Mouse (Mus musculus): ENCODE measurements at regions not wholly inside any gene's neighbourhood (a gene's known extent, or its start where the extent isn't known, plus 50 kb on each side); places are given as distances from the start of the nearest gene placed in this dataset.

DNA sequence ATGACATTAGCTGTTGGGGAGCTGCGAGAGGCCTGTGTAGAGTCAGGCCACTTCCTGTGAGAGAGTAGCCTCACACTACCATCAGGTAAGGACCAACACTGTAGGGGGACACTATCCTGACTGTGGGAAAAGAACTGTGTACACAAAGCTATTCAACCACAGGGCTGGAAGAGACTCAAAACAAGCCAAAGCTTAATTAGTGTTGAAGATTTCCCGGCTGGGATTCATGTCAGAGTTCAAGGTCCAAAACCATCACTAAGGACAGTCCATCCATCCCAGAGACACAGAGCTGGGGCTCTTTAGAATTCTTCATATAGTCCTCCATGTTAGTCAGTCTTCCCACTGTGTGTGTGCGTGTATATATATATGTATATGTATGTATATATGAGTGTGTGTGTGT is 221.5 kb downstream of the Sox4 start:
- no peak for ATAC-seq (replicated peaks in 1 of 2; ENCODE audit: insufficient read depth in 1 of 2, low FRiP score in 2 of 2, low TSS enrichment in 1 of 2, low read depth in 1 of 2, poor library complexity in 2 of 2, severe bottlenecking in 2 of 2)

GRCm38 (mm10) chr13:28730059-28730580 is 223.4 kb downstream of the Sox4 start:
- ATAC-seq (replicated peaks in 1 of 2; ENCODE audit: insufficient read depth in 1 of 2, low FRiP score in 2 of 2, low TSS enrichment in 1 of 2, low read depth in 1 of 2, poor library complexity in 2 of 2, severe bottlenecking in 2 of 2) = no peak

DNA sequence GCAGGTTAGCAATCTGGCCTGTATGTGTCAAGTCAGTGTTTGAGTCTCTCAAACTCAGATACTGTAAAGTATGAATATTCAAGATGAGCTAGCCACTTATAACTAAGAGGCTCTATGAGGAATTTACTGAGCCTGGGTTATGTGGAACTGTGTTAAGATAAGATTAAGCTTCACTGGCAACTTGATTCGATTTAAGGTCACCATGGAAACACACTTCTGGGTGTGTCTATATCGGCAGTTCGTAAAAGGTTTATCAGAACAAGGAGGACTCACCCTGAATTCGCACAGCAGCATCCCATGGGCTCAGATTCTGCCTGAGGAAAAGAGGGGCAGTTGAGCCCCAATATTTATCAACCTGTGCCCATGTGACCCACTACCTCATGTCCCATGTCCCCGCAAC is 224.7 kb downstream of the Sox4 start:
- ATAC-seq (replicated peaks in 1 of 2; ENCODE audit: insufficient read depth in 1 of 2, low FRiP score in 2 of 2, low TSS enrichment in 1 of 2, low read depth in 1 of 2, poor library complexity in 2 of 2, severe bottlenecking in 2 of 2) = no peak

- peak; percentile 30 to 37; a peak in 1 of 4 replicates for ATAC-seq (replicated peaks in 1 of 2; ENCODE audit: insufficient read depth in 1 of 2, low FRiP score in 2 of 2, low TSS enrichment in 1 of 2, low read depth in 1 of 2, poor library complexity in 2 of 2, severe bottlenecking in 2 of 2)
Observed at GRCm38 (mm10) chr13:28724300-28724699, 229.2 kb downstream of the Sox4 start.

- ATAC-seq (replicated peaks in 1 of 2; ENCODE audit: insufficient read depth in 1 of 2, low FRiP score in 2 of 2, low TSS enrichment in 1 of 2, low read depth in 1 of 2, poor library complexity in 2 of 2, severe bottlenecking in 2 of 2) = no peak
Observed at GRCm38 (mm10) chr13:28722074-28722473, 231.4 kb downstream of the Sox4 start.

DNA sequence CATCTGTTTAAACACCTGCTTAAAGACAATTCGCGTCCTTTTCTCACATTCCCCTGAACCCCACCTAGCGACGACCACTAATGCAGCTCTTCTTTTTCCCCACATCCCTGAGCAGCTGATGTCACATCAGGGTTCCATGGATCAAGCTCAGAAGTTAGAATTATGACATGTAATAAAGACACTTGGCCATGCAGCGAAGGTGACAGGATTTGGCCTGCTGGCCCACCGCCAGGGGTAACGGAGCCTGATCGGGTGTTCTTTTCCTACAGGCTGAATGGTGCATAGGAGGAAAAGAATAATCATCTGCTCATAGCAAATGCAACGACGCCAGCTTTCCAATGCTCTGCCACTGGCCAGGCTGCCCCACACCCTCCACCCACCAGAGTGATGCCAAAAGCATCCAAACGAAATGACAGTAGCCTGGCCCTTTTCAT is 231.9 kb downstream of the Sox4 start:
- no peak for ATAC-seq (replicated peaks in 1 of 2; ENCODE audit: insufficient read depth in 1 of 2, low FRiP score in 2 of 2, low TSS enrichment in 1 of 2, low read depth in 1 of 2, poor library complexity in 2 of 2, severe bottlenecking in 2 of 2)

DNA sequence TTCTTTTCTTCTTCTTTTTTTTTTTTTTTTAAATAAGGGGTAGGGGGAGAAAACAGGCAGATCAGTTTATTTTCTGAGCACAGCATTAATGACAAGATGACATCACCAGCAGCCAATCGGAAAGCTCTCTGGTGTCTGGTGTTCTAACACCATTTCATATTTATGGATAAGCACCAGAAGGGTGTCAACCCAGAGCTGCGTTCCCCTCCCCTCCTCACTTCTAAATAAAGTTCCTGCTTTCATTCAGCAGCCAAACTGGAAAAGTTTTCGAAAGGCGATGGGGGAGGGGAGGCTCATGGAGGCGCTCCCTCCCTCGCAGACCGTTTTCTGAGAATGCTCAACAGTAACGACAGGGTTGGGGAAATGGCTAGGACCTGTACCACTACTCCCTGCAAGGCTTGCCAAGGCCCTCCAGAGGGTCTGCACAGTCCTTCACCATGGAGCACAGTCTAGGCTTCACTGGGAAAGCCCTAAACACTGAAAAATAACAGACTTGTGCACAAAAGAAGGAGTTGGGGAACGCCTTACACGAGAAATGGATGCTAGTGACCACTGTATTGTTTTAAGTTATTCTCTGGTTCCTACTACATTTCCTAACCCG is 232.8 kb downstream of the Sox4 start:
- ATAC-seq (replicated peaks in 1 of 2; ENCODE audit: insufficient read depth in 1 of 2, low FRiP score in 2 of 2, low TSS enrichment in 1 of 2, low read depth in 1 of 2, poor library complexity in 2 of 2, severe bottlenecking in 2 of 2) = no peak

DNA sequence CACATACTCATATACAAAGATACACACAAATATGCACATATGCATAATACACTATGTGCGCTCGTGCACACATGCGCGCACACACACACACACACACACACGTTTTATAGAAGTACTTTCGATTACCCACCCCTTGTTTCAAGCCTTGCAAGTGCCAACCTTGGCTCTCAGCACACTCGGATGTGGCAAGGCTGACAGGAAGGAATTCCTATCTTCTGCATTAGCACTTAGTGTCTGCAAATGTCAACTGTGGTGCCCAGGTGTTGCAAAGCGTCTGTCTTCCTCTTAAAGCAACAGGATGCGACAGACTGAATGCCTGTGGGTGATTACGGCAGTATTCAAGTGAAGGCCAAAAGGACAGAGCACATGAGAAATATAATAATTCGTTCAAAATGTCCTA is 233.3 kb downstream of the Sox4 start:
- peak; percentile 43 to 56; a peak in 3 of 4 replicates for ATAC-seq (replicated peaks in 1 of 2; ENCODE audit: insufficient read depth in 1 of 2, low FRiP score in 2 of 2, low TSS enrichment in 1 of 2, low read depth in 1 of 2, poor library complexity in 2 of 2, severe bottlenecking in 2 of 2)

DNA sequence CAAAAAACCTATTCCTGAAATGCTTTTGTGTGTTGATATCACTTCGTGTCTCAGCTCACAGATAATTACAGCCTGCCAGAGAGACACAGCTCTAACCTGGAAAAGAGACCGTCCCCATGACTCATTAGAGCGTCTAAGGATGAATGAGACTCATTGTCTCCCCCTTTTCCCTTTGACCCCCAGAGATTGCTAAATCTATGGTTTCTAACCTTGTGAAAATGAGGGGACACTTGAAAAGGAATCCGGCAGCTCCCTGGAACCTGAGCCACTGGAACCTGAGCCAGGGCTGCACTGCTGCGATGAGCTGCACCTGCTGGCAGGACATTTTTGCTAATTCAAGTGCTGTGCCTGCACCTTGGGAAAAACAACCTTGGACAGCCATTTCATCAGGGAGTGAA is 234.6 kb downstream of the Sox4 start:
- no peak for ATAC-seq (replicated peaks in 1 of 2; ENCODE audit: insufficient read depth in 1 of 2, low FRiP score in 2 of 2, low TSS enrichment in 1 of 2, low read depth in 1 of 2, poor library complexity in 2 of 2, severe bottlenecking in 2 of 2)

GRCm38 (mm10) chr13:28718169-28718867 is 235.2 kb downstream of the Sox4 start:
- peak; percentile 12 to 18; a peak in 1 of 4 replicates for ATAC-seq (replicated peaks in 1 of 2; ENCODE audit: insufficient read depth in 1 of 2, low FRiP score in 2 of 2, low TSS enrichment in 1 of 2, low read depth in 1 of 2, poor library complexity in 2 of 2, severe bottlenecking in 2 of 2)

DNA sequence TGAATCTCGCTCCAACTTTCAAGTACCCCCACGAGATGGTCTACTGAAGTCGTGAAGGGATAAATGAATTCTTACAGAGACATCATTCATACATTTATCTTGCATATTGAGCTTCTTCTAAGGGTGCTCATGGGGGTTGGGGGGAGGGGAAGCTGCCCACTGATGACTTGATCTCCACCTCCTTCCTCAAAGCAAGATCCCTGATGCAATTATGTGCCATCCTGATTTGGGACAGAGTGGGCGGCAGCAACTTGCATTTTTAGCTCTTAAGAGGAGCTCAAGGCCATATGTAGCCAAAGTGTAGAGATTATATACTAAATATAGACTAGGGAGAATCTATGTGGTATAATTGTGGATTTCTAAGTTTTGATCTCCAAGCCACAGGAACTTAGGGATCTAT is 236.1 kb downstream of the Sox4 start:
- no peak for ATAC-seq (replicated peaks in 1 of 2; ENCODE audit: insufficient read depth in 1 of 2, low FRiP score in 2 of 2, low TSS enrichment in 1 of 2, low read depth in 1 of 2, poor library complexity in 2 of 2, severe bottlenecking in 2 of 2)

GRCm38 (mm10) chr13:28709966-28710365 is 243.5 kb downstream of the Sox4 start:
- no peak for ATAC-seq (replicated peaks in 1 of 2; ENCODE audit: insufficient read depth in 1 of 2, low FRiP score in 2 of 2, low TSS enrichment in 1 of 2, low read depth in 1 of 2, poor library complexity in 2 of 2, severe bottlenecking in 2 of 2)

GRCm38 (mm10) chr13:28701309-28701708 is 252.2 kb downstream of the Sox4 start:
- peak; percentile 68 to 69; a peak in 3 of 4 replicates for ATAC-seq (replicated peaks in 1 of 2; ENCODE audit: insufficient read depth in 1 of 2, low FRiP score in 2 of 2, low TSS enrichment in 1 of 2, low read depth in 1 of 2, poor library complexity in 2 of 2, severe bottlenecking in 2 of 2)

- ATAC-seq (replicated peaks in 1 of 2; ENCODE audit: insufficient read depth in 1 of 2, low FRiP score in 2 of 2, low TSS enrichment in 1 of 2, low read depth in 1 of 2, poor library complexity in 2 of 2, severe bottlenecking in 2 of 2) = no peak
Observed at GRCm38 (mm10) chr13:28700081-28700480, 253.4 kb downstream of the Sox4 start.

GRCm38 (mm10) chr13:28699490-28700032 is 254.0 kb downstream of the Sox4 start:
- ATAC-seq (replicated peaks in 1 of 2; ENCODE audit: insufficient read depth in 1 of 2, low FRiP score in 2 of 2, low TSS enrichment in 1 of 2, low read depth in 1 of 2, poor library complexity in 2 of 2, severe bottlenecking in 2 of 2) = no peak

DNA sequence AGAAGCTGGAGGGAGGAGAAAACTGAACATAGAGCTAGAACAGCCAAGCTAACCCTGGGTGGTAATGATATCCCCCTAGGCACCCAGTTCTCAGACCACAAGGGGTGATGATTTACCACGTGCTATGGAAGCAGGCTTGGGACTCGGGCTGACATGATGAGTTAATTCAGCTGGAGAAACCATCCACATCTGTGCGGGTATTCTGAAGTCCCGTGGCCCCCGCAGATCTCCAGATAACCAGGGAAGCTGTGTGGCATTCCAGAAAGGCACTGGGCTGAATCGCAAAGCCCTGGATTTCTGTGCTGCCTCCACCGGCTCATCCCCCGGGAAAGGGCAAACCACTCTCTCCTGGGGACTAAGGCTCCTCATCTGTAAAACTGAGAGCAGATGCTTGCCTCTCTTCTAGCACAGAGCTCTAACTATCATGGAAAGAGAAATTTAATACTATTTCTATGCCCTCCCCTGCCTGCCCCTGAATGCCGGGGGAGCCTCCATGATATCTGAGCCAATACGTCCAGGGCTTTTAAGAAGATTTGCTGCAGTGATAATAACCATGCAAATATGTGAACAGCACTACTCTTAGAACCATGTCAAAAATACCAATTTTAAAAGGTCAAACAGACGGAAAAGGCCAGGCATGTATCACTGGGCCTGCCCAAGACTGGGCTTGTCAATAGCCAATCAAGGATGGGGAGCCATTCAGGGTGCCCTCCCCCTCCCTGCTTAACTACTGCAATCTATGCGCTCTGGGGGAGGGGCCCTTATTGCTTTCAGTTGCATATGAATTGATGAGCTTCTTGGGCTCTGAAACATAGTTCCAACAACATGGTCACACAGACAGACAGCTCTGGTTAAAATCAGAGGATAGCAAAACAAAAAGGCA is 255.5 kb downstream of the Sox4 start:
- no peak for ATAC-seq (replicated peaks in 1 of 2; ENCODE audit: insufficient read depth in 1 of 2, low FRiP score in 2 of 2, low TSS enrichment in 1 of 2, low read depth in 1 of 2, poor library complexity in 2 of 2, severe bottlenecking in 2 of 2)

GRCm38 (mm10) chr13:28693078-28693477 is 260.4 kb downstream of the Sox4 start:
- no peak for ATAC-seq (replicated peaks in 1 of 2; ENCODE audit: insufficient read depth in 1 of 2, low FRiP score in 2 of 2, low TSS enrichment in 1 of 2, low read depth in 1 of 2, poor library complexity in 2 of 2, severe bottlenecking in 2 of 2)

DNA sequence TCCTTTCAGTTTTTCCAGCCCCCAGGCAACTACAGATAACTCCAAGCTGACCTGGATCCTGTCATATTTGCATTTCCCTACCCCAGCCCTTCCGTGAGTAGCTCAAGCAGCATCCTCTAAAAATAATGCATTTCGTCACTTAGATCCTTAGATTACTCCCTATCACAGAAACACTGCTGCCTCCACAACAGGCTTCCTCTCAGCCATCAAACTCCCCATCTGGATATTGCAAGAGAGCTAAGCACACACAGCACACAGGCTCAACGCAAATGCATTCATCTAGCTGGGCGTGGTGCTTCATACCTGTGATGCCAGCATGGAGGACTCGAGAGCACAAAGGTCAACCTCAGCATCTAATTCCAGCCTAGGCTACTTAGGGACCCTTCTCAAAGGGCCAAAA is 260.9 kb downstream of the Sox4 start:
- ATAC-seq (replicated peaks in 1 of 2; ENCODE audit: insufficient read depth in 1 of 2, low FRiP score in 2 of 2, low TSS enrichment in 1 of 2, low read depth in 1 of 2, poor library complexity in 2 of 2, severe bottlenecking in 2 of 2) = no peak
